Comparison of ENCODE assay signal across 24 mouse cellular contexts in genomic region chr5:42207456-42208122, GRCm38 (mm10).
DNase-seq lines count a peak whose midpoint lies in the region; ATAC-seq and TF ChIP-seq lines count a peak whose summit lies in the region.
"Had no signal": no experiment of that assay in that cellular context is flagged by ENCODE, and none has a peak within 500 bp of the region (broad histone marks: within the 10 kb centered on the region; RNA-seq: fewer than 3 reads in every experiment).

No protein-coding gene starts in this region.

- no peaks in the 10 kb centered on the region for H3K27me3 ChIP-seq in hindbrain, embryonic 12.5 days
- H3K27me3 ChIP-seq in hindbrain, postnatal 0 days (ENCODE audit: insufficient read depth, low read length), result no peaks in the 10 kb centered on the region
- no peaks in the 10 kb centered on the region for H3K27me3 ChIP-seq in midbrain, embryonic 15.5 days (replicated peaks)
- no peaks in the 10 kb centered on the region for H3K27me3 ChIP-seq in liver, postnatal 0 days (ENCODE audit: insufficient read depth, low read length)
- H3K27me3 ChIP-seq in forebrain, embryonic 15.5 days, result no peaks in the 10 kb centered on the region
- H3K27me3 ChIP-seq: embryonic facial prominence, embryonic 12.5 days; heart, embryonic 15.5 days; liver, embryonic 13.5 days; megakaryocyte, embryonic 14.5 days; neural tube, embryonic 13.5 days; Patski; stomach, embryonic 15.5 days had no signal

- DNase-seq in embryo, embryonic 10.5 days (ENCODE audit: low spot score), result peak; percentile 4
- no peak for DNase-seq in embryo, embryonic 9.5 days (ENCODE audit: extremely low spot score)
- DNase-seq in hindbrain, postnatal 0 days (ENCODE audit: low spot score), result peak; percentile 54
- no peak for DNase-seq in liver, postnatal 0 days
- no peak for DNase-seq in lung, postnatal 4 days
- DNase-seq: adrenal gland, adult 2 months; gastrocnemius, postnatal 36 days; heart, postnatal 36 days; kidney, adult 8-10 months; kidney, postnatal 10 days; liver, embryonic 13.5 days; lung, embryonic 14.5 days; right cerebral cortex, adult 18-20 months; thymus, adult 18-20 months; thymus, postnatal 36 days had no signal

- H3K36me3 ChIP-seq in hindbrain, embryonic 12.5 days, result no peaks in the 10 kb centered on the region
- no peaks in the 10 kb centered on the region for H3K36me3 ChIP-seq in hindbrain, postnatal 0 days (ENCODE audit: insufficient read depth, low read length)
- H3K36me3 ChIP-seq in midbrain, embryonic 15.5 days (replicated peaks), result no peaks in the 10 kb centered on the region
- H3K36me3 ChIP-seq in liver, postnatal 0 days (replicated peaks; ENCODE audit: insufficient read depth, low read length), result no peaks in the 10 kb centered on the region
- H3K36me3 ChIP-seq in forebrain, embryonic 15.5 days, result no peaks in the 10 kb centered on the region
- H3K36me3 ChIP-seq: embryonic facial prominence, embryonic 12.5 days; heart, embryonic 15.5 days; liver, embryonic 13.5 days; neural tube, embryonic 13.5 days; stomach, embryonic 15.5 days had no signal

- H3K4me3 ChIP-seq in hindbrain, embryonic 12.5 days, result no peak overlapping the region
- no peak overlapping the region for H3K4me3 ChIP-seq in hindbrain, postnatal 0 days (ENCODE audit: low read length)
- no peak overlapping the region for H3K4me3 ChIP-seq in midbrain, embryonic 15.5 days
- H3K4me3 ChIP-seq in liver, postnatal 0 days (ENCODE audit: low read depth, low read length), result no peak overlapping the region
- no peak overlapping the region for H3K4me3 ChIP-seq in forebrain, embryonic 15.5 days
- H3K4me3 ChIP-seq: embryonic facial prominence, embryonic 12.5 days; heart, embryonic 15.5 days; liver, embryonic 13.5 days; megakaryocyte, embryonic 14.5 days; neural tube, embryonic 13.5 days; stomach, embryonic 15.5 days had no signal

- WGBS in hindbrain, embryonic 12.5 days, result 75% methylated on average over 3 of the region's 3 CpGs
- WGBS in hindbrain, postnatal 0 days, result 45% methylated on average over 3 of the region's 3 CpGs
- 64% methylated on average over 3 of the region's 3 CpGs for WGBS in midbrain, embryonic 15.5 days
- WGBS in liver, postnatal 0 days (ENCODE audit: insufficient replicate concordance), result 82% methylated on average over 3 of the region's 3 CpGs
- 73% methylated on average over 3 of the region's 3 CpGs for WGBS in forebrain, embryonic 15.5 days

- peak; percentile 38; the same call in 1 of the 2 replicates for ATAC-seq in hindbrain, embryonic 12.5 days (ENCODE audit: low FRiP score)
- ATAC-seq in hindbrain, postnatal 0 days, result peak; percentile 91
- ATAC-seq in midbrain, embryonic 15.5 days (replicated peaks), result peak; percentile 45; the same call in 1 of the 2 replicates
- ATAC-seq in liver, postnatal 0 days, result no peak
- no peak for ATAC-seq in forebrain, embryonic 15.5 days (replicated peaks)
- ATAC-seq: Patski had no signal

- H3K9me3 ChIP-seq in hindbrain, embryonic 12.5 days (replicated peaks), result no peaks in the 10 kb centered on the region
- no peaks in the 10 kb centered on the region for H3K9me3 ChIP-seq in hindbrain, postnatal 0 days (ENCODE audit: low read length)
- no peaks in the 10 kb centered on the region for H3K9me3 ChIP-seq in midbrain, embryonic 15.5 days
- H3K9me3 ChIP-seq in liver, postnatal 0 days (ENCODE audit: low read length), result no peaks in the 10 kb centered on the region
- no peaks in the 10 kb centered on the region for H3K9me3 ChIP-seq in forebrain, embryonic 15.5 days
- H3K9me3 ChIP-seq: embryonic facial prominence, embryonic 12.5 days; heart, embryonic 15.5 days; liver, embryonic 13.5 days; neural tube, embryonic 13.5 days; stomach, embryonic 15.5 days had no signal

- TF ChIP-seq CTCF in hindbrain, postnatal 0 days (IDR thresholded peaks at IDR 0.05; ENCODE audit: low read depth), result no peak
- no peak for TF ChIP-seq CTCF in liver, postnatal 0 days (IDR thresholded peaks at IDR 0.05; ENCODE audit: low read depth)

- H3K4me2 ChIP-seq in hindbrain, embryonic 12.5 days (replicated peaks), result no peak overlapping the region
- H3K4me2 ChIP-seq in hindbrain, postnatal 0 days (ENCODE audit: low read depth, low read length), result no peak overlapping the region
- H3K4me2 ChIP-seq in midbrain, embryonic 15.5 days, result no peak overlapping the region
- H3K4me2 ChIP-seq in liver, postnatal 0 days (ENCODE audit: low read depth, low read length), result no peak overlapping the region
- H3K4me2 ChIP-seq in forebrain, embryonic 15.5 days (replicated peaks), result no peak overlapping the region
- H3K4me2 ChIP-seq: embryonic facial prominence, embryonic 12.5 days; heart, embryonic 15.5 days; liver, embryonic 13.5 days; lung, embryonic 14.5 days; neural tube, embryonic 13.5 days; stomach, embryonic 15.5 days had no signal

- H3K9ac ChIP-seq in hindbrain, embryonic 12.5 days, result no peak overlapping the region
- no peak overlapping the region for H3K9ac ChIP-seq in hindbrain, postnatal 0 days (replicated peaks; ENCODE audit: low read length)
- H3K9ac ChIP-seq in midbrain, embryonic 15.5 days, result no peak overlapping the region
- no peak overlapping the region for H3K9ac ChIP-seq in liver, postnatal 0 days (replicated peaks)
- H3K9ac ChIP-seq in forebrain, embryonic 15.5 days (replicated peaks), result no peak overlapping the region
- H3K9ac ChIP-seq: embryonic facial prominence, embryonic 12.5 days; heart, embryonic 15.5 days; liver, embryonic 13.5 days; lung, embryonic 14.5 days; neural tube, embryonic 13.5 days; stomach, embryonic 15.5 days had no signal

- TF ChIP-seq EP300 in liver, postnatal 0 days (IDR thresholded peaks at IDR 0.05; ENCODE audit: low read depth), result no peak

- no peaks in the 10 kb centered on the region for H3K4me1 ChIP-seq in hindbrain, embryonic 12.5 days
- H3K4me1 ChIP-seq in hindbrain, postnatal 0 days (ENCODE audit: insufficient read depth, low read length), result no peaks in the 10 kb centered on the region
- peaks cover 5% of the 10 kb centered on the region for H3K4me1 ChIP-seq in midbrain, embryonic 15.5 days
- H3K4me1 ChIP-seq in liver, postnatal 0 days (ENCODE audit: insufficient read depth), result no peaks in the 10 kb centered on the region
- no peaks in the 10 kb centered on the region for H3K4me1 ChIP-seq in forebrain, embryonic 15.5 days
- H3K4me1 ChIP-seq: embryonic facial prominence, embryonic 12.5 days; heart, embryonic 15.5 days; liver, embryonic 13.5 days; megakaryocyte, embryonic 14.5 days; neural tube, embryonic 13.5 days; stomach, embryonic 15.5 days had no signal

- H3K27ac ChIP-seq in hindbrain, embryonic 12.5 days, result no peak overlapping the region
- no peak overlapping the region for H3K27ac ChIP-seq in hindbrain, postnatal 0 days
- H3K27ac ChIP-seq in midbrain, embryonic 15.5 days, result no peak overlapping the region
- no peak overlapping the region for H3K27ac ChIP-seq in liver, postnatal 0 days (ENCODE audit: low read depth)
- no peak overlapping the region for H3K27ac ChIP-seq in forebrain, embryonic 15.5 days (replicated peaks)
- H3K27ac ChIP-seq: embryonic facial prominence, embryonic 12.5 days; heart, embryonic 15.5 days; liver, embryonic 13.5 days; neural tube, embryonic 13.5 days; stomach, embryonic 15.5 days had no signal

Comparison
In these comparisons a context has a peak if more than half of its experiments do, and no peak if none do; other contexts are left out.
1. DNase-seq: peak in embryo, embryonic 10.5 days (single experiment) and hindbrain, postnatal 0 days (single experiment); none in embryo, embryonic 9.5 days (single experiment), liver, postnatal 0 days (single experiment) and lung, postnatal 4 days (0 of 2).
2. ATAC-seq: peak in hindbrain, embryonic 12.5 days (single experiment), hindbrain, postnatal 0 days (single experiment) and midbrain, embryonic 15.5 days (single experiment); none in liver, postnatal 0 days (single experiment) and forebrain, embryonic 15.5 days (single experiment).